Mouse (Mus musculus) CD4-positive, CD25-positive, alpha-beta regulatory T cell, adult 2 months (primary cell): ENCODE measurements around the gene Fam161a.

Source experiments
- DNase-seq: peaks from one replicate; pipeline ENCODE4 v3.0.0-alpha.2; 2012; ENCODE audit warnings: low read depth, low spot score

Gene Fam161a

DNA sequence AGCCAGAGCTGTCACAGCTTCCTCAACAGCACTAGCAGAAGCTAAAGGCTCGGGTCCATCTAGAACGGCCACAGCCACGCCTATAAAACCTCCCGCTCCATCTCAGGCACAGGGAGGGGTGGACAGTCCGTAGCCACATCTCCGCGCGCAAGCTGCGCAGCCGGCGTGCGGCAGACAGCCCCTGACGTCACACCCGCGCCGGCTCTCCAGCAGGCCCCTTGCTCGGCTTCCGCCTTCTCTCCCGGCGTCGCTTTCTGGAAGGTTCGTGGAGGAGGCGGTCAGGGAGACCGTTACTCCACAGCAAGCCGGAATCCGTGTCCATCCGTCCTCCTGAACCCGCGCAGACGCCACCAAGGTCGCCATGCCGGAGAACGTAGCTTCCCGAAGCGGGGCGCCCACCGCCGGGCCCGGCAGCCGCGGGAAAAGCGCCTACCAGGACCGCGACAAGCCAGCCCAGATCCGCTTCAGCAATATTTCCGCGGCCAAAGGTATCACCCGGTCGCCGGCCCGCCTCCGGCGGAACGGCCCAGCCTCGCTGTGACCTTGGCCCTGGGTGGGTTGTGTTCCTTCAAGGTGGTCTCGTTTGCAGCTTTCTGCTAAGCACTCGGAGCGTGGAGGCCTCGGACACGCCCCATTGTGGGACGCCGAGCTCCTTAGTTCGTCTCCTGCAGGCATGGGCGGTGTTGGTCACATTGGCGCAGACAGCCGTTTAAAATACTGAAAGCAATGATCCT is 16.8 kb upstream of the Fam161a start, which contains the start of gene Cct4:
Gene Cct4 (plus strand): TSS at position 127 of the 734 bp plus-strand sequence.
- peak; percentile 92 for DNase-seq

DNA sequence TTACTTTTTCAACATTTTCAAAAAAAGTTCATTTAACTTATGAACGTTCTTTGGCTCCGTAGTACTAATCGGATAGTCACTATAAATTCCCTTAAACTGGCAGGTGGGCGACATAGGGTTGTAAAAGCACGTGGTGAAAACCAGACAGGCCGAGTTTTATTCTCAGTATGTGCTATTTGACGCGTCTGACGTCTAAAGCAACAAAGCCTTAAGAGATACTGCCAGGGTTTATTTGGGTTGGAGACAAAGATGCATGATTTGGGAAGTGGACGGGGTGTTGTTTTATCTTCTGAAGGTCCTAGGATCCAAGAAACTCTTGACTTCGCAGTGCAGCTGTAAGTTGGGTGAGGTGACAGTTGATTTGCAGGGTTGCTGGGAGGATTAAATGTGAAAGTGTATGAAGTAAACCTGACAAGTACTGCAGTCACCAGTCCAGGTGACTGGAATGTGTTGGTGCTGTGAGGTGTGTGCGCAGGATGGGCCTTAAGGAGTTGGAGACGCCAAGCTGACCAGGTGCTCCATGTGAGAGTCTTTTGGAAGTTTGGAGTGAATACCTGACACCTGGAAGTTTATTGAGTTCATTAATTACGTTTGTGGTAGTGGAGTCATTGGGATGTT is 16.0 kb upstream of the Fam161a start:
- no peak for DNase-seq

- no peak for DNase-seq
Measured at GRCm38 (mm10) chr11:22994271-22994670, 13.1 kb upstream of the Fam161a start.

- DNase-seq: no peak
Measured at GRCm38 (mm10) chr11:22995461-22995860, 11.9 kb upstream of the Fam161a start.

DNA sequence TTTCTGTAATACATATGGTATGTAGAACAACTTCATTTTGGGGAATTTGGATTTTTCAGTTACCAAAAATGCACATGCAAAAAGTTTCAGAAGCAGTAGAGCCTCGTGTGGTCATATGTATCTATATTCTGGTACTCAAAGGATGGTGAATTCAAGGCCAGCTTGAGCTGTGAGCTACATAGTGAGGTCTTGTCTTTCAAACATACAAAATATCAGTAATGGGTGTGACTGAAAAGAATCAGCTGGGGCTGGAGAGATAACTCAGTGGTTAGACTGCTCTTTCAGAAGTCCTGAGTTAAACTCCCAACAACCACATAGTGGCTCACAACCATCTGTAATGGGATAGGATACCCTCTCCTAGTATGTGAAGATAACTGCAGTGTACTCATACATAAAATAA is 9.0 kb upstream of the Fam161a start:
- no peak for DNase-seq

DNA sequence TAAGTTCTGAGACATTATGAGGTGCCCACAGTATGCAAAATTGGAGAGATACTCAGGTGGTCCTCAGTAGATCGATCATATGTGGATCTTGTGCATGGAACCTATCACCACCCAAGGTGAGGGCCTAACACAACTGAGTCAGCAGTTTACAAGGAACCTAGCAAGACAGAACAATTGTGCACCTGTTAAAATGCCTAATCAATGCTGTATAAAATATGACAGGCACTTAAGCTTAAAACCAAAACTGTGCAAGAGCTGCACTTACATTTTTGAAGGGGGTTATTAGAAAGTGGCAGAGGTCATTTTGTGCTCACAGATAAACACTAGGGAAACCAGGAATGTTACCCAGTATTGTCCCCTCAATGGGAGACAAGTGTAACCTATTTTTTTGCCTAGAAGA is 2.1 kb upstream of the Fam161a start:
- DNase-seq: no peak

- DNase-seq: no peak
Measured at GRCm38 (mm10) chr11:23007166-23007480, 208 bp upstream of the Fam161a start.

- peak; percentile 83 for DNase-seq
Measured at GRCm38 (mm10) chr11:23008181-23008823, 971 bp downstream of the Fam161a start.

DNA sequence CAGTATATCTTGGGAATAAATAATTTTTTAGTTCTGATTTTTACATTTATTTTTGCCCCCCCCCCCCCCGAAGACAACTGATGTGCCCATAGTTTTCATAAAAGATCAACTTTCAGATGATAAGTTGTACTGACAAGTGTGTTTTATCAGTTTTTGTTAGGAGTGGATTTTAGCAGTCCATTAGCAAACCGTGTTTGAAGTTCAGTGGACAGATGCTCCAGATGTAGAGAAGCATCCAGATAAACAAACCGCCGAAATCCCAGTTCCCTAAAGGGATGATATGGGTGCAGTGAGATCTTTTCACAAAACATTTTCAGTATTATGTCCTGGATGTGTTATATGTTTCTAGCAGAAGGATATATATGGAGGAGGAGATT is 1.5 kb downstream of the Fam161a start:
- no peak for DNase-seq

DNA sequence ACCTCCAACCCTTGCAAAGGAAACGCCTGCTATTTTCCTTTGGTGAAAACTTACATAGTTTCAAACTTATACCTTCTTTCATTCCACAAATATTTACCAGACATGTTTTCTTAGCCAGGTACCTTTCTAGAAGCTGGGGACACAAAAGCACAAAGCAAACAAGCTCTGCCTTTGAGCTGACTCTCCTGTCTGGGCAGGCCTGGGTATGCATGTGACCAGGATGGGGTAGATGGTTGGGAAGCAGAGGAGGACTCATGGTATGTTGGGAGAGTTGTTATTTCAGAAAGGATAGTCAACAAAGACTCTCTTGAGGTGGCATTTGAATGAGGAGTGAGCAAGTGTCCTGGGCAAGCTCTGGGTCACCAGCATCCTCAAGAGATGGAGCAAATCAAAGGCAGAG is 5.8 kb downstream of the Fam161a start:
- DNase-seq: no peak

- peak; percentile 59 for DNase-seq
Measured at GRCm38 (mm10) chr11:23013580-23014294, 6.4 kb downstream of the Fam161a start.

- no peak for DNase-seq
Measured at GRCm38 (mm10) chr11:23014996-23015395, 7.7 kb downstream of the Fam161a start.

- DNase-seq: no peak
Measured at GRCm38 (mm10) chr11:23017943-23018342, 10.6 kb downstream of the Fam161a start.

DNA sequence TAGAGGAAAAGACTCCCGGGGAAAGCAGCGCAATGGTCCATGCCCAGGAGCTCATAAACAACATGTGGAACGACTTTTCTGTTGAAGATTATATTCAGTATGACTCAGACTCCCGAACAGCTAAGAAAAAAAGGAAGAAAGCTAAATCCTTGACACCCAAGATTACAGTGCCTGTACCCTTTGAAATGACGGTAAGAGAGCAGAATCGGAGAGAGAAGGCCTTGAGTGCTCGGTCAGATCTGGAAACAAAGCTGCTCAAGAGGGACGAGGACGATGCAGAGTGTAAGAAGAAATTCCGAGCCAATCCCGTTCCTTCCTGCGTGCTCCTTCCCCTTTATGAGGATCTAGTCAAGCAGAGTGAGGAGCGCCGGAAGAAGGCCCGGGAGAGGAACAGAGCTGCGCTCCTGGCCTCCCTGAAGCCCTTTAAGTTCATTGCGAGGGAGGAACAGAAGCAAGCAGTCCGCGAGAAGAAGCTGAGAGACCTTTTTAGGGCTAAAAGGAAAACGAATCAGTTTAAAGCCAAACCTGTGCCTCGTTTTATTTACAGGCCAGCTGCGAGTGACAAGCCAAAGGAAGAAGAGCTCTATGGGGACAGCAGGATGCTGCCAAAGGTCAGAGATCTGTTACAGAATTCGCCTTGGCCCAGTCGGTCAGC is 12.9 kb downstream of the Fam161a start:
- no peak for DNase-seq

DNA sequence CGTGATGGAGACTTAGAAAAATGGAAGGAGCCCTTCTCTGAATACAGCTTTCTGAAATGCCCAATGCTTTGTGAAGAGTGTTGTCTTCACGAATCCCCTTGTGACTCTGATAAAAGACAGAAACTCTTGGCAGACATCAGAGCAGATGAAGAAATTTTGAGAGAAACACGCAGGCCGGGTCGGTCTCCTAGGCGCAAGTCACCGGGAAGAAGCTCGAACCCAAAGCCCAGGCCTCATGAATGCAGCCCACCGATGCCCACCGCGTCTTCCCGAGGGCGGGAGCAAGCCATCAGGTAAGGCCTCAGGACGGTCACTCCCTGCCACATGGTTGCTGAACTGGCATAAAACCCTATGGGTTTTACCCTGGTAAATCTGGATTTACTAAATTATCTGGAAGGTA is 13.5 kb downstream of the Fam161a start:
- DNase-seq: no peak

DNA sequence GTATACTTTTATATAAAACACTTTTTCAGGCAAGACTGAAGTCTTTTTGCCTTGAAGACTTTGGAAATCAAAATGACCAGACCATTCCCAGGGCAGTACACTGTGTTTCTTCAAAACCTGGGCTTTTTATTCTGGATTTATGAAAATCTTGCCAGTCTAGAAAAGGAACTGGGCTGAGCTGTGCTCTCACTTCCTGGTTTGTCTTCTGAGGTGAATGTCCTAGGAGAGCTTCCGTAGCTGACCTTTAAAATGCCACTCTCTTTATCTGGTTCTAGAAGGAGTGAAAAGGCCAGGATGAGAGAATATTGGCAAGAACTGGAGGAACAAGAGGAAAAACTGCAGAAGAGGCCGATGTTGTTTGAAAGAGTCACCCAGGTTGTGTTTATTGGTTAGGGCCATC is 15.8 kb downstream of the Fam161a start:
- DNase-seq: no peak

DNA sequence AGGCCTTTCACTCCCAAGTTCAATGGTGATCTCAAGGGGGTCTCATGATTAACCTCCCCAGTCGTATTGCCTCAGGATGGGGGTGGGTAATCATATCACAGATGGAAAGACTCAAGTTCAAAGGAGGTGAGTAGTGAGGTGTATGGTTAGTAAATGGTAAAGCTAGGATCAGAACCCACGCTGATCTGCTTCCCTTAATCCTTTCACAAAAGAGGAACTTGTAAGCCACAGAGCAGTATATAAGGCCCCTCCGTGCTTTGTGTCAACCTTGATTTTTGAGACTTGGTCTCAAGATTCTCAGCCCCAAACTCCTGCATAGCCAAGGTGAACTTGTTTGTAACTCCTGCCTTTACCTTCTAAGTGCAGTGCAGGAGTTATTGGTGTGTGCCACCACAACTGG is 16.8 kb downstream of the Fam161a start:
- DNase-seq: no peak

DNA sequence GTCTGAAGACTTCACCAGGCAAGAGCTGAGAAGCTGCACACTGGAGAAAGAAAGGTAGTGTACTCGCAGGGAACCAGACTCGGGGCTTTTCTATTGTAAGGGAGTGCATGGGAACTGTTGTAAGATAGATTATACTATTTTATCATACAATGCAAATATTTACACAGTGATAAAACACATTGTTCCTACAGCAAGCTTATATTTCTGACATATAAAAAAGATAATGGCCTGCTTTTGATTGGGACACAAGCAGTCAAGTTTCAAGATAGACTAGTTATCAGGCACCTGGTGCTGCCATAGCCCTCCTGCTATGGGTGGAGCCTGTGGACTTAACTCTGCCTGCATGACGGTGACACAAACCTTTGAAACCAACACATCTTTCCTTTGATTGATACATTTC is 21.6 kb downstream of the Fam161a start:
- DNase-seq: no peak

DNA sequence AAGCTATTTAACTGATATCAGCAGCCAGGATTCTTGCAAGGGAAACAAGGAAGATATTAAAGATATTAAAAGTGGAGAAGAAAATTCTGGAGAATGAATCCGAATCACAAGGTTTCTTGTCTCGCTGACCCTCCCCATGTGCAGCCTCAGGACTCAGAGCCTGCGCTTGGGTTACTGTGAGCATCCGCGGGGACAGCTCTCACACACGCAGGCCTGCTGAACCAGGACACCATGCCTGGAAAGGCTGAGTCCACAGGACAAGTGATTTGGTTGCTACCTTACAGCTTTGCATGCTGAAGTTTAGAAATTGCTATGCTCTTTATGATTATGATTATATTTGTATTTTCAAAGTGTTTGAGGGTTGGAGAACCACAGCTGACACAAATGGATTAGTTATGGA is 22.1 kb downstream of the Fam161a start:
- DNase-seq: no peak

DNA sequence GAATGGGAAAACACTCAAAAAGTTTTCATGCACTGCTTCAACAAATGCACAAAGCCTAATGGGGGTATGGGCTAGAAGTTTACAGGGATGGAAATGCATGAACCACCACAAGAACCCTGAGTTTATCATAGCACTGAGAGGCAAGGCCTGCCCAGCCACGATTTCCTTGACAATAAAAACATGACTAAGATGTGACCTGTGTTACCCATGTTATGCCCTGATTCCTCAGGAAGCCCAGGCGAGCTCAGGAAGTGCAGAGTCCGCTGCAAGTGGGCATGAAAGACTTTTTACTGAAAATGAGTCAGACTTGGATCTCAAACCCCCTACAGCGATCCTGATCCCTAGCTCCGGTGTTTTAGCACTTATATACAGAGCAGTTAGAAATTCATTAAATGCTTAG is 39.9 kb downstream of the Fam161a start:
- DNase-seq: no peak

DNA sequence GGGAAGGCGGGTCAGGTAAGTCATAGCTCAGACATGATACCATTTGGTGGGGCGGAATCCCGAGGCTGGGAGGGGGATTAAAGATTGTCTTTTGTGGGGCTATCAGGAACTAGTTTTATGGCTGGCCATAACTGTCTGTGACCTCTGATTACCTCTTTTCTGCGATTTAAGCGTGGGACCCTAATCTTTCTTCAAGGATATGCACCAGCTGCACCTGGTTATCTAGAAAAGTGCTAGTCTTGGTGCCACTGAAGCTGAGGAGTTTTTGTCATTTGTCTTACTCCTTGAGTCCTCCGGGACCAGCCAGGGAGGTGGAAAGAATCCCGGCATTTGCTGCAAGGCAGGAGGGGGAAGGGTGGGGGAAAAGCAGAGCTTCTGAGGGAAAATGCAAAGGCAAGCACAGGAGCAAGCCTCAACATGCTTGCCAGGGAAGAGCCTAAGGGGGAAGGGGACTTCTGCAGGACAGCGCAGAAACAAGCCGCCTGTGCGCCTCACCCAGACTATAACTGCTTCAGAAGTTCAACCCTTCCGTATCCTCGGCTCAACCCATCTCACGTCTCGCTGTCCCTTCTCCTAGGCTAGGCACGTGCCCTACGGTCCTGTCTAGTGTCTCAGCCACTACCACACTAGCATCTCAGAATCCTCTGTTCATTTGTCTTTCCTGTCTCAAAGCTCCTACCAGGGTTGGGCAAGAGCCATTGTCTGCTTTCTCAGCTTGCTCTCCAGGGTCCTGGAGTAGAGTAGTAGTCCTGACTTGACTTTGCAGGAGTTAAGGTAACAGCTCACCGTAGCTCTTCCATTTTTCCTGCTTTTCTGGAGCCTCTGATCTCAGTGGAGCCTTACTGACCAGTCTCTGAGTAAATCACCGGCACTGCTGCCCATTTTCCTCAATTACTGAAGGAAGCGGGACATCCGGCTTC is 40.6 kb downstream of the Fam161a start:
- no peak for DNase-seq
